In the genomic region with DNA sequence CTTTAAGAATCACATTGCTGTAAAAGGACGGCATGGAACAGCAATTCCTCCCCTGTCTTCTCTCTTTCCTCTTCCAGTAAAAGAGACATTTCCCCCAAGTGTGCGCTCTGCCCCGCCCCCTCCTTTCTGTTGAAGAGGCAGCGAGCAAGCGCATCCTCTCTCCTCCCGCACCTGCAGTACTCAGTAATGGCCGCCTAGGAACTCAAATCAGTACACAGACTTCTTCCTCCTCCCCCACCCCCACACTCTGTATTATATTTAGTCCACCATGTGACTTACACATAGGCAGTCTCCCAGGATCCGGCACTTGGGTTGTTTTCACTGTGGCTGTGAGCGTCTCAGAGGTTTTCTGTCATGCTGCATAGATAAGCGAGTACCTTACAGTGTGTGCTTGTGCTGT, we compare ENCODE assay signal across 9 mouse cellular contexts. TPM values are rescaled to one million over a fixed set of nuclear protein-coding genes. Genes with fewer than 3 reads are reported as not detected.
A peak's percentile ranks its signal among the peaks of the same experiment; 100 is the strongest.
DNase-seq lines count a peak whose midpoint lies in the region; ATAC-seq and TF ChIP-seq lines count a peak whose summit lies in the region.
"Had no signal": no experiment of that assay in that cellular context is flagged by ENCODE, and none has a peak within 500 bp of the region (broad histone marks: within the 10 kb centered on the region; RNA-seq: fewer than 3 reads in every experiment).

No protein-coding gene starts in this region.

- peak; percentile 26 for DNase-seq in embryo, embryonic 10.5 days (ENCODE audit: low spot score)
- no peak for DNase-seq in embryo, embryonic 10 days (ENCODE audit: low spot score)
- DNase-seq in T-cell, adult 2 months (ENCODE audit: low spot score): peak; percentile 74
- peak; percentile 27 to 45 for DNase-seq in heart, postnatal 36 days
- peak; percentile 67 to 79 for DNase-seq in left cerebral cortex, adult 2 months (ENCODE audit: extremely low spot score in 1 of 2, low spot score in 2 of 2)
- DNase-seq in Muller cell, postnatal 12 days (ENCODE audit: inconsistent ontology term): no peak

- TF ChIP-seq CTCF in left cerebral cortex, adult 2 months (IDR thresholded peaks at IDR 0.05): peak; percentile 23

- H3K4me2 ChIP-seq in forebrain, embryonic 13.5 days: peak overlapping the region; percentile 39

- intact Hi-C loops in heart, postnatal 36 days (cut with DNase I): no loop called here
- intact Hi-C loops in left cerebral cortex, adult 2 months (cut with DNase I): no loop called here

- 0 out of 2 replicates have a peak overlapping the region, but pooled peaks have one; percentile 0 for H3K4me3 ChIP-seq in forebrain, embryonic 13.5 days
- H3K4me3 ChIP-seq in left cerebral cortex, adult 2 months: no peak overlapping the region

- H3K9me3 ChIP-seq in forebrain, embryonic 13.5 days (replicated peaks): no peaks in the 10 kb centered on the region

- H3K9ac ChIP-seq in forebrain, embryonic 13.5 days: no peak overlapping the region

- peaks cover 11% of the 10 kb centered on the region for H3K27me3 ChIP-seq in forebrain, embryonic 13.5 days

- ATAC-seq in forebrain, embryonic 13.5 days: peak; percentile 92
- peak; percentile 40; the same call in 1 of the 2 replicates for ATAC-seq in neutrophil, adult 5-6 weeks (ENCODE audit: extremely low read depth, insufficient number of reproducible peaks, low FRiP score, poor library complexity, severe bottlenecking)

- peak overlapping the region; percentile 71 for H3K27ac ChIP-seq in forebrain, embryonic 13.5 days
- H3K27ac ChIP-seq in left cerebral cortex, adult 2 months: peak overlapping the region; percentile 87

- H3K36me3 ChIP-seq in forebrain, embryonic 13.5 days (ENCODE audit: poor library complexity, severe bottlenecking): no peaks in the 10 kb centered on the region

- WGBS in forebrain, embryonic 13.5 days: 15% methylated on average over 10 of the region's 10 CpGs

- peaks cover 14% of the 10 kb centered on the region; the same call in 1 of the 2 replicates for H3K4me1 ChIP-seq in forebrain, embryonic 13.5 days

RNA-seq across cellular contexts. Expression of a gene that starts 29.4 kb away (rescaled TPM):
- 0.18 and 0.29 TPM in 2 replicates for polyA plus RNA-seq in forebrain, embryonic 13.5 days (2015; fragmentation: Nextera tagmentation; extraction: Ambion mirVana)
- total RNA-seq in heart, postnatal 36 days (2021): 1 to 10 TPM; 1.5 to 1.7 TPM
- 1 to 10 TPM; 1.0 to 1.3 TPM for total RNA-seq in left cerebral cortex, adult 2 months (2021)
- total RNA-seq in neutrophil, adult 5-6 weeks (2017): not detected in 2 replicates
- polyA plus RNA-seq: limb, embryonic 11.5 days had no signal

RNA-seq across cellular contexts. Expression of a gene that starts 57.3 kb away (rescaled TPM):
- polyA plus RNA-seq in forebrain, embryonic 13.5 days (2015; fragmentation: Nextera tagmentation; extraction: Ambion mirVana): 37.1 and 43.3 TPM in 2 replicates
- 1 to 10 TPM; 2.8 to 3.1 TPM for total RNA-seq in heart, postnatal 36 days (2021)
- total RNA-seq in left cerebral cortex, adult 2 months (2021): 10 to 100 TPM; 19.2 to 27.1 TPM
- 20.9 and 27.7 TPM in 2 replicates for total RNA-seq in neutrophil, adult 5-6 weeks (2017)

RNA-seq across cellular contexts. Expression of a gene that starts 57.5 kb away (rescaled TPM):
- polyA plus RNA-seq in forebrain, embryonic 13.5 days (2015; fragmentation: Nextera tagmentation; extraction: Ambion mirVana): 208 and 210 TPM in 2 replicates
- total RNA-seq in heart, postnatal 36 days (2021): 10 to 100 TPM; 54.3 to 60.1 TPM
- 10 to 100 TPM; 58.8 to 60.1 TPM for total RNA-seq in left cerebral cortex, adult 2 months (2021)
- total RNA-seq in neutrophil, adult 5-6 weeks (2017): 34.7 and 38.6 TPM in 2 replicates

RNA-seq across cellular contexts. Expression of a gene that starts 59.8 kb away (rescaled TPM):
- 3.7 and 4.0 TPM in 2 replicates for polyA plus RNA-seq in forebrain, embryonic 13.5 days (2015; fragmentation: Nextera tagmentation; extraction: Ambion mirVana)
- total RNA-seq in heart, postnatal 36 days (2021): under 1 TPM in 1 of 2 experiments, not detected in 1; 0.28 TPM
- 10 to 100 TPM; 95.5 to 95.8 TPM for total RNA-seq in left cerebral cortex, adult 2 months (2021)
- 0.47 and 0.86 TPM in 2 replicates for total RNA-seq in neutrophil, adult 5-6 weeks (2017)

Comparison
In these comparisons a context has a peak if more than half of its experiments do, and no peak if none do; other contexts are left out.
1. DNase-seq: peak in embryo, embryonic 10.5 days (single experiment), T-cell, adult 2 months (single experiment), heart, postnatal 36 days (2 of 2) and left cerebral cortex, adult 2 months (2 of 2); none in embryo, embryonic 10 days (single experiment) and Muller cell, postnatal 12 days (single experiment).